Mouse (Mus musculus) hindbrain, embryonic 16.5 days (tissue): ENCODE results near the gene Slc37a3. TPM values are rescaled to one million over a fixed set of nuclear protein-coding genes. Genes with fewer than 3 reads are reported as not detected.
"Not testable (repeated sequence)": the region's sequence is repeated elsewhere in the genome, so short reads cannot be mapped to it uniquely, and the experiment has no call there.

Experiments used
- ATAC-seq: fragments of 200-750 bp; cut with Nextera tagmentation; 2 replicates; pipeline ENCODE4 v1.8.0; 2017; ENCODE audit warnings: moderate TSS enrichment, moderate library complexity
- H3K27ac ChIP-seq: fragments of 300-500 bp; sonication (generic); 2 replicates; pipeline ENCODE4 v1.5.1; 2014; ENCODE audit warnings: low read depth, mild to moderate bottlenecking, control low read depth, low read length, moderate library complexity
- H3K27me3 ChIP-seq: fragments of 300-500 bp; sonication (generic); replicated peaks from 2 replicates; pipeline ENCODE4 v1.6.1; 2014; ENCODE audit warnings: low read length; ENCODE audit not compliant: control insufficient read depth, insufficient read depth
- H3K36me3 ChIP-seq: fragments of 300-500 bp; sonication (generic); 2 replicates; pipeline ENCODE4 v1.6.1; 2014; ENCODE audit warnings: mild to moderate bottlenecking, low read length, moderate library complexity, mixed read lengths; ENCODE audit not compliant: control insufficient read depth, insufficient read depth
- H3K4me1 ChIP-seq: fragments of 300-500 bp; sonication (generic); 2 replicates; pipeline ENCODE4 v1.6.1; 2014; ENCODE audit warnings: low read depth, low read length; ENCODE audit not compliant: control insufficient read depth, insufficient read depth
- H3K4me2 ChIP-seq: fragments of 300-500 bp; sonication (generic); 2 replicates; pipeline ENCODE4 v1.6.1; 2014; ENCODE audit warnings: mild to moderate bottlenecking, low read length, control low read depth, moderate library complexity
- H3K4me3 ChIP-seq: fragments of 300-500 bp; sonication (generic); 2 replicates; pipeline ENCODE4 v1.5.1; 2014; ENCODE audit warnings: mild to moderate bottlenecking, low read length, control low read depth, moderate library complexity
- H3K9ac ChIP-seq: fragments of 300-500 bp; sonication (generic); 2 replicates; pipeline ENCODE4 v1.6.1; 2014; ENCODE audit warnings: low read depth, mild to moderate bottlenecking, control low read depth, low read length, moderate library complexity
- H3K9me3 ChIP-seq: fragments of 300-500 bp; sonication (generic); 2 replicates; pipeline ENCODE4 v1.6.1; 2014; ENCODE audit warnings: mild to moderate bottlenecking, low read length, moderate library complexity; ENCODE audit not compliant: control insufficient read depth
- WGBS: fragments of 180-500 bp; shearing (Covaris S2); extraction: QIAGEN DNeasy Blood & Tissue Kit; methylation state at CpG from one replicate; pipeline ENCODE4 v1.1.7; 2014; 5-methylcytosine and 5-hydroxymethylcytosine counted together
- polyA plus RNA-seq: library from polyadenylated mRNA; unstranded; fragments of >200 nt; fragmentation: Nextera tagmentation; extraction: Ambion mirVana; gene quantifications from 2 replicates; pipeline ENCODE4 v1.2.1, GENCODE M21; 2015

Gene Slc37a3
- 57.9 and 60.1 TPM in 2 replicates for polyA plus RNA-seq

GRCm38 (mm10) chr6:39377311-39377827 is at the start of gene Slc37a3:
Gene Slc37a3, minus strand, starts transcription at chr6:39377675.
- Histone ChIP-seq H3K27me3 (peaks cover 5% of the 10 kb centered on the region), H3K9ac (peak within 1 kb of the TSS; percentile 87), H3K27ac (peak within 1 kb of the TSS; percentile 42; the same call in 1 of the 2 replicates), H3K4me2 (peak within 1 kb of the TSS; percentile 72), H3K36me3 (peaks cover 3% of the 10 kb centered on the region), H3K9me3 (no peaks in the 10 kb centered on the region), H3K4me1 (peaks cover 12% of the 10 kb centered on the region), H3K4me3 (peak within 1 kb of the TSS; percentile 84)
- under 1% methylated on average over 43 of the region's 43 CpGs for WGBS
- peak; percentile 90 for ATAC-seq

- 93% methylated on average over 4 of the region's 4 CpGs for WGBS
- no peak for ATAC-seq
These were observed 49.2 kb upstream of the Slc37a3 start for GRCm38 (mm10) chr6:39426725-39427124.

GRCm38 (mm10) chr6:39425181-39425580 is 47.7 kb upstream of the Slc37a3 start:
- Histone ChIP-seq H3K4me3 (no peak overlapping the region), H3K27me3 (no peaks in the 10 kb centered on the region), H3K9me3 (no peaks in the 10 kb centered on the region), H3K36me3 (no peaks in the 10 kb centered on the region), H3K4me2 (no peak overlapping the region), H3K9ac (no peak overlapping the region), H3K27ac (no peak overlapping the region), H3K4me1 (no peaks in the 10 kb centered on the region)
- ATAC-seq = no peak
- 89% methylated on average over 2 of the region's 2 CpGs for WGBS

More at GRCm38 (mm10) chr6:39426725-39427124, 49.2 kb upstream of the Slc37a3 start:
- Histone ChIP-seq H3K4me2 (no peak overlapping the region), H3K4me1 (no peaks in the 10 kb centered on the region), H3K9me3 (no peaks in the 10 kb centered on the region), H3K27me3 (no peaks in the 10 kb centered on the region), H3K4me3 (no peak overlapping the region), H3K27ac (no peak overlapping the region), H3K9ac (no peak overlapping the region), H3K36me3 (no peaks in the 10 kb centered on the region)

- Histone ChIP-seq H3K9ac (no peak overlapping the region), H3K4me3 (no peak overlapping the region), H3K9me3 (no peaks in the 10 kb centered on the region), H3K27me3 (no peaks in the 10 kb centered on the region), H3K4me2 (no peak overlapping the region), H3K4me1 (no peaks in the 10 kb centered on the region), H3K27ac (no peak overlapping the region), H3K36me3 (no peaks in the 10 kb centered on the region)
- ATAC-seq = no peak
- 89% methylated on average over 7 of the region's 7 CpGs for WGBS
These were observed 46.2 kb upstream of the Slc37a3 start for GRCm38 (mm10) chr6:39423686-39424085.

- H3K9ac ChIP-seq = no peak overlapping the region
- H3K4me1 ChIP-seq = peaks cover 3% of the 10 kb centered on the region
- H3K36me3 ChIP-seq = no peaks in the 10 kb centered on the region
- H3K27me3 ChIP-seq = no peaks in the 10 kb centered on the region
- no peak overlapping the region for H3K4me2 ChIP-seq
- no peak overlapping the region for H3K27ac ChIP-seq
- no peaks in the 10 kb centered on the region for H3K9me3 ChIP-seq
- 76% methylated on average over 6 of the region's 6 CpGs for WGBS
- ATAC-seq = no peak
- H3K4me3 ChIP-seq = no peak overlapping the region
These were observed 45.7 kb upstream of the Slc37a3 start for GRCm38 (mm10) chr6:39423130-39423551.

GRCm38 (mm10) chr6:39420867-39421266 is 43.4 kb upstream of the Slc37a3 start:
- H3K4me3 ChIP-seq = peak overlapping the region; percentile 94
- H3K27ac ChIP-seq = peak overlapping the region; percentile 96
- H3K9me3 ChIP-seq = no peaks in the 10 kb centered on the region
- no peaks in the 10 kb centered on the region for H3K36me3 ChIP-seq
- peak overlapping the region; percentile 71 for H3K4me2 ChIP-seq
- H3K4me1 ChIP-seq = peaks cover 11% of the 10 kb centered on the region
- WGBS = 42% methylated on average over 4 of the region's 4 CpGs
- H3K9ac ChIP-seq = no peak overlapping the region
- no peak for ATAC-seq
- no peaks in the 10 kb centered on the region for H3K27me3 ChIP-seq

GRCm38 (mm10) chr6:39419851-39420721 is 42.6 kb upstream of the Slc37a3 start, which contains the start of gene Mkrn1:
Gene Mkrn1, minus strand, starts transcription at chr6:39420462.
- 0% methylated on average over 73 of the region's 82 CpGs for WGBS
- peak within 1 kb of the TSS; percentile 91 for H3K9ac ChIP-seq
- H3K4me1 ChIP-seq = peaks cover 11% of the 10 kb centered on the region
- no peaks in the 10 kb centered on the region for H3K27me3 ChIP-seq
- H3K36me3 ChIP-seq = no peaks in the 10 kb centered on the region
- peak within 1 kb of the TSS; percentile 94 for H3K4me3 ChIP-seq
- H3K27ac ChIP-seq = peak within 1 kb of the TSS; percentile 96
- ATAC-seq = peak; percentile 97
- H3K4me2 ChIP-seq = peak within 1 kb of the TSS; percentile 71
- H3K9me3 ChIP-seq = no peaks in the 10 kb centered on the region

GRCm38 (mm10) chr6:39419386-39419850 is 41.9 kb upstream of the Slc37a3 start:
- no peak for ATAC-seq
- peak overlapping the region; percentile 96 for H3K27ac ChIP-seq
- WGBS = under 1% methylated on average over 34 of the region's 43 CpGs
- H3K4me1 ChIP-seq = peaks cover 12% of the 10 kb centered on the region
- H3K9me3 ChIP-seq = no peaks in the 10 kb centered on the region
- H3K36me3 ChIP-seq = no peaks in the 10 kb centered on the region
- H3K4me2 ChIP-seq = peak overlapping the region; percentile 71
- peak overlapping the region; percentile 91 for H3K9ac ChIP-seq
- no peaks in the 10 kb centered on the region for H3K27me3 ChIP-seq
- H3K4me3 ChIP-seq = peak overlapping the region; percentile 94

- not testable (repeated sequence) for H3K27me3 ChIP-seq, ATAC-seq, H3K36me3 ChIP-seq, H3K4me3 ChIP-seq, H3K9ac ChIP-seq, H3K27ac ChIP-seq, H3K4me2 ChIP-seq, H3K9me3 ChIP-seq
- H3K4me1 ChIP-seq = peaks cover 18% of the 10 kb centered on the region
These were observed 39.2 kb upstream of the Slc37a3 start for GRCm38 (mm10) chr6:39416654-39417053.
